In genomic region chr16:38587572-38587971, GRCm38 (mm10) we compare ENCODE assay signal across 23 mouse cellular contexts. TPM values are rescaled to one million over a fixed set of nuclear protein-coding genes. Genes with fewer than 3 reads are reported as not detected.
DNase-seq lines count a peak whose midpoint lies in the region; ATAC-seq and TF ChIP-seq lines count a peak whose summit lies in the region.
"Had no signal": no experiment of that assay in that cellular context is flagged by ENCODE, and none has a peak within 500 bp of the region (broad histone marks: within the 10 kb centered on the region; RNA-seq: fewer than 3 reads in every experiment).

No protein-coding gene starts in this region.

- TF ChIP-seq EP300 in CH12.LX (IDR thresholded peaks at IDR 0.05; ENCODE audit: low read length) = peak; percentile 38; the same call in 1 of the 2 replicates

- no peak for TF ChIP-seq RAD21 in CH12.LX (IDR thresholded peaks at IDR 0.05; ENCODE audit: low read depth, low read length)

- TF ChIP-seq CTCF in CH12.LX (conservative IDR thresholded peaks at IDR 0.05 in 1 of 2, IDR thresholded peaks at IDR 0.05 in 1 of 2; ENCODE audit: low read depth in 2 of 2, low read length in 2 of 2) = no peak

- no peaks in the 10 kb centered on the region for H3K9me3 ChIP-seq in heart, embryonic 12.5 days (replicated peaks)
- H3K9me3 ChIP-seq in CH12.LX (replicated peaks; ENCODE audit: low read length) = no peaks in the 10 kb centered on the region
- H3K9me3 ChIP-seq: embryonic facial prominence, embryonic 10.5 days; embryonic facial prominence, embryonic 12.5 days; forebrain, embryonic 13.5 days; forebrain, embryonic 15.5 days; G1E had no signal

- in situ Hi-C loops in CH12.LX (cut with MboI; ENCODE audit: low pct_ligation_motif_present, low pct_unique_long_range_greater_than_20kb, low sequenced_read_pairs) = no loop called here

- no peak overlapping the region for H3K27ac ChIP-seq in heart, embryonic 12.5 days (ENCODE audit: poor library complexity, severe bottlenecking)
- no peak overlapping the region for H3K27ac ChIP-seq in CH12.LX (ENCODE audit: insufficient read depth, low read depth)
- H3K27ac ChIP-seq: embryonic facial prominence, embryonic 10.5 days; embryonic facial prominence, embryonic 12.5 days; forebrain, embryonic 13.5 days; forebrain, embryonic 15.5 days had no signal

- peaks cover 82% of the 10 kb centered on the region for H3K36me3 ChIP-seq in heart, embryonic 12.5 days
- H3K36me3 ChIP-seq in CH12.LX (replicated peaks in 1 of 2; ENCODE audit: control insufficient read depth in 1 of 2, insufficient read depth in 1 of 2, low read length in 1 of 2) = peaks cover 68 to 97% of the 10 kb centered on the region in 2 experiments

- WGBS in heart, embryonic 12.5 days = 94% methylated on average over 4 of the region's 4 CpGs

- H3K4me1 ChIP-seq in heart, embryonic 12.5 days (replicated peaks) = no peaks in the 10 kb centered on the region
- H3K4me1 ChIP-seq in CH12.LX (ENCODE audit: control insufficient read depth in 1 of 2, insufficient read depth in 2 of 2) = peaks cover 3 to 23% of the 10 kb centered on the region in 2 experiments; a peak in 3 of 4 replicates
- H3K4me1 ChIP-seq: embryonic facial prominence, embryonic 10.5 days; embryonic facial prominence, embryonic 12.5 days; forebrain, embryonic 13.5 days; forebrain, embryonic 15.5 days had no signal

- no peak for TF ChIP-seq POLR2A in CH12.LX (IDR thresholded peaks at IDR 0.05; ENCODE audit: low read depth, low read length)

- dilution Hi-C loops in CH12.LX (cut with MboI; ENCODE audit: extremely low pct_ligation_motif_present, extremely low pct_unique_long_range_greater_than_20kb, low sequenced_read_pairs) = no loop called here

- H3K27me3 ChIP-seq in heart, embryonic 12.5 days (replicated peaks) = no peaks in the 10 kb centered on the region
- no peaks in the 10 kb centered on the region for H3K27me3 ChIP-seq in CH12.LX (replicated peaks)
- H3K27me3 ChIP-seq: embryonic facial prominence, embryonic 12.5 days; forebrain, embryonic 13.5 days; forebrain, embryonic 15.5 days; Patski had no signal

- no peak overlapping the region for H3K4me3 ChIP-seq in heart, embryonic 12.5 days
- no peak overlapping the region for H3K4me3 ChIP-seq in CH12.LX (replicated peaks in 1 of 3; ENCODE audit: low read depth in 2 of 3, low read length in 2 of 3, poor library complexity in 1 of 3)
- H3K4me3 ChIP-seq: embryonic facial prominence, embryonic 10.5 days; embryonic facial prominence, embryonic 12.5 days; forebrain, embryonic 13.5 days; forebrain, embryonic 15.5 days had no signal

- H3K9ac ChIP-seq in heart, embryonic 12.5 days = no peak overlapping the region
- no peak overlapping the region for H3K9ac ChIP-seq in CH12.LX (ENCODE audit: insufficient read depth, low read depth)
- H3K9ac ChIP-seq: embryonic facial prominence, embryonic 12.5 days; forebrain, embryonic 13.5 days; forebrain, embryonic 15.5 days; forebrain, postnatal 0 days had no signal

- peak; percentile 55 for DNase-seq in heart, adult 11 months
- DNase-seq in A20 (ENCODE audit: low read depth, low spot score) (peak; percentile 33), CH12.LX (ENCODE audit: extremely low read depth) (peak; percentile 81)
- no peak for DNase-seq in kidney, adult 18-20 months
- no peak for DNase-seq in urinary bladder, adult 2 months (ENCODE audit: low spot score)
- DNase-seq: adrenal gland, adult 8-10 months; adrenal gland, postnatal 14 days; adrenal gland, postnatal 36 days; B cell, adult 2 months; cerebellum, adult 11-12 months; cerebellum, adult 2 months; cerebellum, adult 9-10 months; cerebellum, postnatal 10 days; cerebellum, postnatal 25 days; forebrain, postnatal 0 days had no signal

- H3K79me2 ChIP-seq in CH12.LX (replicated peaks; ENCODE audit: control insufficient read depth, extremely low read depth, insufficient read depth, poor library complexity, severe bottlenecking) = no peaks in the 10 kb centered on the region

- no peak for ATAC-seq in heart, embryonic 12.5 days (ENCODE audit: insufficient number of reproducible peaks, low FRiP score)
- ATAC-seq: activated CD4-positive, CD25-positive, alpha-beta regulatory T cell, adult 4 months; forebrain, embryonic 13.5 days; forebrain, embryonic 15.5 days; forebrain, postnatal 0 days; Patski had no signal

- no peak overlapping the region for H3K4me2 ChIP-seq in heart, embryonic 12.5 days
- H3K4me2 ChIP-seq in CH12.LX (ENCODE audit: insufficient read depth, low read depth, poor library complexity, severe bottlenecking) = no peak overlapping the region
- H3K4me2 ChIP-seq: embryonic facial prominence, embryonic 12.5 days; forebrain, embryonic 13.5 days; forebrain, embryonic 15.5 days had no signal

TF ChIP-seq in CH12.LX, 34 proteins besides CTCF, POLR2A, EP300 and RAD21:
- TF ChIP-seq TBP (conservative IDR thresholded peaks at IDR 0.05; ENCODE audit: low read depth, low read length) = no peak
- no peak for TF ChIP-seq UBTF (IDR thresholded peaks at IDR 0.05; ENCODE audit: low read depth, low read length)
- TF ChIP-seq E2F4 (IDR thresholded peaks at IDR 0.05; ENCODE audit: insufficient replicate concordance, low read depth, low read length) = no peak
- peak; percentile 41; the same call in 1 of the 2 replicates for TF ChIP-seq MAX (IDR thresholded peaks at IDR 0.05; ENCODE audit: low read length)
- no peak for TF ChIP-seq USF2 (conservative IDR thresholded peaks at IDR 0.05; ENCODE audit: low read depth, low read length)
- TF ChIP-seq IRF4 (IDR thresholded peaks at IDR 0.05; ENCODE audit: low read depth, low read length) = peak; percentile 23; the same call in 1 of the 2 replicates
- no peak for TF ChIP-seq GABPA (IDR thresholded peaks at IDR 0.05; ENCODE audit: insufficient replicate concordance, low read depth, low read length)
- no peak for TF ChIP-seq KAT2A (IDR thresholded peaks at IDR 0.05; ENCODE audit: insufficient replicate concordance, low read length)
- TF ChIP-seq SMC3 (IDR thresholded peaks at IDR 0.05; ENCODE audit: low read depth, low read length) = no peak
- TF ChIP-seq BHLHE40 (IDR thresholded peaks at IDR 0.05; ENCODE audit: low read depth, low read length) = 0 out of 2 replicates have a peak, but pooled peaks have one; percentile 10
- no peak for TF ChIP-seq ZNF384 (IDR thresholded peaks at IDR 0.05; ENCODE audit: low read depth, low read length)
- 0 out of 2 replicates have a peak, but pooled peaks have one; percentile 20 for TF ChIP-seq MXI1 (IDR thresholded peaks at IDR 0.05; ENCODE audit: low read depth, low read length)
- no peak for TF ChIP-seq MEF2A (IDR thresholded peaks at IDR 0.05; ENCODE audit: borderline replicate concordance, low read depth, low read length)
- TF ChIP-seq POLR2AphosphoS2 (IDR thresholded peaks at IDR 0.05; ENCODE audit: low read depth, low read length) = no peak
- TF ChIP-seq NRF1 (IDR thresholded peaks at IDR 0.05; ENCODE audit: low read depth, low read length) = no peak
- no peak for TF ChIP-seq TCF12 (IDR thresholded peaks at IDR 0.05; ENCODE audit: low read depth, low read length)
- no peak for TF ChIP-seq MAFK (IDR thresholded peaks at IDR 0.05; ENCODE audit: insufficient replicate concordance, low read length)
- peak; percentile 66; the same call in 1 of the 2 replicates for TF ChIP-seq MYC (IDR thresholded peaks at IDR 0.05; ENCODE audit: low read depth, low read length)
- TF ChIP-seq JUN (IDR thresholded peaks at IDR 0.05; ENCODE audit: insufficient read depth, low read depth, low read length) = no peak

RNA-seq across cellular contexts. Expression of gene Tmem39a, which starts 29.1 kb away (rescaled TPM):
- polyA plus RNA-seq in heart, embryonic 12.5 days (2016; fragmentation: Nextera tagmentation; extraction: Ambion mirVana) = 66.2 and 74.5 TPM in 2 replicates
- total RNA-seq in CH12.LX (2012; rRNA removed) (61.9 and 66.5 TPM in 2 replicates), CH12.LX (2014; rRNA removed) (42.3 and 52.3 TPM in 2 replicates)
- polyA plus RNA-seq in CH12.LX (2012; ENCODE audit: insufficient read length, low read depth) = 120 and 137 TPM in 2 replicates
- polyA plus RNA-seq in urinary bladder, adult 2 months (2012; rRNA removed) = 72.3 and 91.6 TPM in 2 replicates

RNA-seq across cellular contexts. Expression of gene Poglut1, which starts 37.5 kb away (rescaled TPM):
- polyA plus RNA-seq in heart, embryonic 12.5 days (2016; fragmentation: Nextera tagmentation; extraction: Ambion mirVana) = 40.5 and 42.0 TPM in 2 replicates
- total RNA-seq in CH12.LX (2012; rRNA removed) (41.4 and 44.2 TPM in 2 replicates), CH12.LX (2014; rRNA removed) (65.6 and 76.9 TPM in 2 replicates)
- 54.7 and 54.8 TPM in 2 replicates for polyA plus RNA-seq in CH12.LX (2012; ENCODE audit: insufficient read length, low read depth)
- polyA plus RNA-seq in urinary bladder, adult 2 months (2012; rRNA removed) = 39.9 and 40.8 TPM in 2 replicates

Comparison
In these comparisons a context has a peak if more than half of its experiments do, and no peak if none do; other contexts are left out.
1. DNase-seq: peak in heart, adult 11 months (single experiment), A20 (single experiment) and CH12.LX (single experiment); none in kidney, adult 18-20 months (single experiment) and urinary bladder, adult 2 months (single experiment).